Mouse (Mus musculus) CH12.LX (cell line): ENCODE measurements around the gene Snx32.

ENCODE experiments used
- CHD2 ChIP-seq: IDR thresholded peaks from 2 replicates; pipeline ENCODE4 v1.6.1; 2011; ENCODE audit warnings: low read length, improper control_type of control experiment
- CTCF ChIP-seq, 2 experiments: IDR thresholded peaks in 1 of 2; conservative IDR thresholded peaks in 1 of 2; 2 replicates each; pipeline ENCODE4 v1.5.1; 2011 to 2012; ENCODE audit warnings: low read depth in 2 of 2, low read length in 2 of 2, improper control_type of control experiment in 1 of 2, inconsistent platforms in 1 of 2, mild to moderate bottlenecking in 1 of 2, moderate library complexity in 1 of 2
- E2F4 ChIP-seq: IDR thresholded peaks from 2 replicates; pipeline ENCODE4 v1.6.1; 2011; ENCODE audit warnings: low read depth, low read length, improper control_type of control experiment; ENCODE audit not compliant: insufficient replicate concordance
- HCFC1 ChIP-seq: IDR thresholded peaks from 2 replicates; pipeline ENCODE4 v1.6.1; 2012; ENCODE audit warnings: low read depth, mild to moderate bottlenecking, inconsistent platforms, low read length, improper control_type of control experiment
- IRF4 ChIP-seq: IDR thresholded peaks from 2 replicates; pipeline ENCODE4 v1.6.1; 2014; ENCODE audit warnings: low read depth, mild to moderate bottlenecking, inconsistent platforms, low read length, improper control_type of control experiment
- KAT2A ChIP-seq: IDR thresholded peaks from 2 replicates; pipeline ENCODE4 v1.6.1; 2012; ENCODE audit warnings: low read length, improper control_type of control experiment, inconsistent platforms; ENCODE audit not compliant: insufficient replicate concordance
- MAX ChIP-seq: IDR thresholded peaks from 2 replicates; pipeline ENCODE4 v1.6.1; 2011; ENCODE audit warnings: low read length, improper control_type of control experiment
- MEF2A ChIP-seq: IDR thresholded peaks from 2 replicates; pipeline ENCODE4 v1.6.1; 2014; ENCODE audit warnings: low read depth, mild to moderate bottlenecking, inconsistent platforms, low read length, improper control_type of control experiment, borderline replicate concordance
- PAX5 ChIP-seq: IDR thresholded peaks from 2 replicates; pipeline ENCODE4 v1.6.1; 2012; ENCODE audit warnings: low read length, inconsistent platforms, mixed read lengths
- POLR2A ChIP-seq: IDR thresholded peaks from 2 replicates; pipeline ENCODE4 v1.6.1; 2011; ENCODE audit warnings: low read depth, mild to moderate bottlenecking, improper control_type of control experiment, low read length
- TCF12 ChIP-seq: IDR thresholded peaks from 2 replicates; pipeline ENCODE4 v1.6.1; 2014; ENCODE audit warnings: low read depth, mild to moderate bottlenecking, inconsistent platforms, low read length, improper control_type of control experiment

GRCm38 (mm10) chr19:5500330-5500875 is 9.9 kb downstream of the Snx32 start:
- TF ChIP-seq HCFC1 (no peak), POLR2A (no peak), CTCF (conservative IDR thresholded peaks at IDR 0.05 in 1 of 2, IDR thresholded peaks at IDR 0.05 in 1 of 2; ENCODE audit: low read depth in 2 of 2, low read length in 2 of 2) (no peak), MAX (no peak), IRF4 (no peak), E2F4 (no peak), TCF12 (no peak), CHD2 (no peak), MEF2A (no peak), PAX5 (no peak), KAT2A (no peak)
